Mouse (Mus musculus): ENCODE data around the gene Gaa. TPM values are rescaled to one million over a fixed set of nuclear protein-coding genes. Genes with fewer than 3 reads are reported as not detected.
"Not testable (repeated sequence)": the region's sequence is repeated elsewhere in the genome, so short reads cannot be mapped to it uniquely, and the experiment has no call there.

Gene Gaa
- polyA plus RNA-seq, 1 experiment from 2014 or later = 42.5 TPM

- Histone ChIP-seq H3K4me3 (ENCODE audit: low read depth, low read length) (no peak overlapping the region), H3K4me2 (no peak overlapping the region), H3K27me3 (replicated peaks; ENCODE audit: control insufficient read depth, insufficient read depth, low read length) (no peaks in the 10 kb centered on the region), H3K4me1 (replicated peaks; ENCODE audit: control insufficient read depth, insufficient read depth, low read length) (0 out of 2 replicates have a peak, but pooled peaks cover 2% of the 10 kb centered on the region), H3K27ac (ENCODE audit: low read depth, low read length) (no peak overlapping the region), H3K36me3 (ENCODE audit: control insufficient read depth, insufficient read depth, low read length) (no peaks in the 10 kb centered on the region), H3K9me3 (ENCODE audit: control insufficient read depth, low read length) (no peaks in the 10 kb centered on the region), H3K9ac (ENCODE audit: low read depth, low read length) (no peak overlapping the region)
- no peak for ATAC-seq (replicated peaks; ENCODE audit: low FRiP score)
- no peak for DNase-seq (ENCODE audit: low spot score)
- WGBS = 86% methylated on average over 8 of the region's 8 CpGs
Observed at GRCm38 (mm10) chr11:119259977-119260376, 7.7 kb upstream of the Gaa start.

DNA sequence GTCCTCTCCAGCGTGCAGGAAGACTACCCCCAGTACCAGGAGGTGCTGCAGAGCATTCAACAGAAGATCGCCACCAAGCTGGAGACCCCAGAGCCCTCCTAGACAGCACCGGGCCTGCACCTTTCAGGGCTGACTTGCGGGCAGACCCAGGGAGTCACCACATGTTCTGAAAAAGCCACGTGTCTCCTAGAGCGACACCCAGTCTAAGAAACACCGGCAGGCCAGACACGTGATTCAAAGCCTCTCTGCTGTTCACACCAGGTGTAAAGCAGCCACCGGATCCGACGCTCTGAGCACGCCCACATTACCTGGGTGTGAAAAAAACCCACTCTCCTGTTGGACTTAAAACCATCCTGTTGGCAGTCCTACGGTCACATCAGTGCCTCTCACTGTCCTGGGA, 3.3 kb upstream of the Gaa start:
- DNase-seq (ENCODE audit: low spot score) = no peak
- Histone ChIP-seq H3K36me3 (ENCODE audit: control insufficient read depth, insufficient read depth, low read length) (no peaks in the 10 kb centered on the region), H3K27me3 (replicated peaks; ENCODE audit: control insufficient read depth, insufficient read depth, low read length) (no peaks in the 10 kb centered on the region), H3K4me3 (ENCODE audit: low read depth, low read length) (no peak overlapping the region), H3K27ac (ENCODE audit: low read depth, low read length) (no peak overlapping the region), H3K9ac (ENCODE audit: low read depth, low read length) (no peak overlapping the region), H3K4me2 (no peak overlapping the region), H3K9me3 (ENCODE audit: control insufficient read depth, low read length) (no peaks in the 10 kb centered on the region), H3K4me1 (replicated peaks; ENCODE audit: control insufficient read depth, insufficient read depth, low read length) (peaks cover 9% of the 10 kb centered on the region)
- 87% methylated on average over 13 of the region's 13 CpGs for WGBS
- no peak for ATAC-seq (replicated peaks; ENCODE audit: low FRiP score)

DNA sequence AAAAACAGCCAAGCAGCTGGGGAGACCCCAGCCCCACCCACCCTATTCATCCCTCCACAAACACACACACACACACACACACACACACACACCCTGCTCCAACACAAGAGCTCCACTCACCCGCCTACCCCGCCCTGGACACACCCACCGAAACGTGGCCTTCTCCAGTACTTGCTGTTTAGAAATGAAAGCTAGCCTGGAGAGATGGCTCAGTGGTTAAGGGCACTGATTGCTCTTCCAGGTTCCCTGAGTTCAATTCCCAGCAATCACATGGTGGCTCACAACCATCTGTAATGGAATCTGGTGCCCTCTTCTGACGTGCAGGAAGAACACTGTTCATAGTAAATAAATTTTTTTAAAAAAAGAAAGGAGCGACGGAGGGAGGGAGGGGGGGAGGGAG, 1.9 kb upstream of the Gaa start:
- Histone ChIP-seq H3K4me3 (ENCODE audit: low read depth, low read length) (no peak overlapping the region), H3K27ac (ENCODE audit: low read depth, low read length) (no peak overlapping the region), H3K27me3 (replicated peaks; ENCODE audit: control insufficient read depth, insufficient read depth, low read length) (no peaks in the 10 kb centered on the region), H3K4me1 (replicated peaks; ENCODE audit: control insufficient read depth, insufficient read depth, low read length) (peaks cover 9% of the 10 kb centered on the region), H3K9ac (ENCODE audit: low read depth, low read length) (no peak overlapping the region), H3K36me3 (ENCODE audit: control insufficient read depth, insufficient read depth, low read length) (no peaks in the 10 kb centered on the region), H3K4me2 (no peak overlapping the region), H3K9me3 (ENCODE audit: control insufficient read depth, low read length) (no peaks in the 10 kb centered on the region)
- ATAC-seq (replicated peaks; ENCODE audit: low FRiP score) = no peak
- no peak for DNase-seq (ENCODE audit: low spot score)
- WGBS = 73% methylated on average over 7 of the region's 7 CpGs

GRCm38 (mm10) chr11:119267241-119267674, 429 bp upstream of the Gaa start:
- ATAC-seq (replicated peaks; ENCODE audit: low FRiP score) = peak; percentile 14

DNA sequence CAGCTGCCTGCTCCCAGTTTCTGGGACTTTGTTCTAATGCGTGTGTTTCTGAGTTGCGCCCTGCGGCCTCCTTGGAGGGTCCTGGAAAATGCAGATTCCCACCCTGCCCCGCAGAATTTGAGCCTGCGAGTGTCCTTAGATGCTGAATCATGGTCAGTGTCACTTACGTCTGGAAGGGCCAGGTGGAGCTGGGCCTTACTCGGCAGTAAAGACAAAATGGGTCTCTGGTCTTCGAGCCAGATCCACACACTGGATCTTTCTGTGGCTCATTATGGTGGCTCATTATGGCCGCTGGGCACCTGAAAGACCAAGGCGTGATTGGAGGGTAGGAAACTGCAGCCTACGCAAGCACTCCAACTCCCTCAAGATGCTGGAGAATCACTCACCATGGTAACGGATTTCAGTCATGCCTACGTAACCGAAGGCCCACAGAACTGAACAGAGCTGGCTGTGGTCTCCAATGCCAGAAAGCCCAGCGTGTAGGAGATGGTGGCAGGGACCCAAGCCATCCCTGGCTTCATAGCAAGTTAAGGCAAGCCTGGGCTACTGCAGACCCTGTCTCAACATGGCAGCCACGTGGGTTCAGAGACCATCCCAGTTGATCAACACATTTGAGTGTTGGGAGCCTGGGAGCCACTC, 989 bp downstream of the Gaa start:
- no peak for ATAC-seq (replicated peaks; ENCODE audit: low FRiP score)
- DNase-seq (ENCODE audit: low spot score) = no peak
- H3K9me3 ChIP-seq (ENCODE audit: control insufficient read depth, low read length) = no peaks in the 10 kb centered on the region
- peak overlapping the region; percentile 67 for H3K9ac ChIP-seq (ENCODE audit: low read depth, low read length)
- H3K4me1 ChIP-seq (replicated peaks; ENCODE audit: control insufficient read depth, insufficient read depth, low read length) = peaks cover 9% of the 10 kb centered on the region
- peaks cover 7% of the 10 kb centered on the region; the same call in 1 of the 2 replicates for H3K36me3 ChIP-seq (ENCODE audit: control insufficient read depth, insufficient read depth, low read length)
- H3K27me3 ChIP-seq (replicated peaks; ENCODE audit: control insufficient read depth, insufficient read depth, low read length) = no peaks in the 10 kb centered on the region
- H3K4me2 ChIP-seq = peak overlapping the region; percentile 99
- WGBS = 73% methylated on average over 16 of the region's 16 CpGs
- H3K27ac ChIP-seq (ENCODE audit: low read depth, low read length) = peak overlapping the region; percentile 36
- H3K4me3 ChIP-seq (ENCODE audit: low read depth, low read length) = peak overlapping the region; percentile 63

More at GRCm38 (mm10) chr11:119267241-119267674, 429 bp upstream of the Gaa start:
- DNase-seq (ENCODE audit: low spot score) = no peak
- H3K36me3 ChIP-seq (ENCODE audit: control insufficient read depth, insufficient read depth, low read length) = peaks cover 3% of the 10 kb centered on the region; the same call in 1 of the 2 replicates
- no peak overlapping the region for H3K27ac ChIP-seq (ENCODE audit: low read depth, low read length)
- peaks cover 9% of the 10 kb centered on the region for H3K4me1 ChIP-seq (replicated peaks; ENCODE audit: control insufficient read depth, insufficient read depth, low read length)
- 59% methylated on average over 6 of the region's 6 CpGs for WGBS
- H3K9me3 ChIP-seq (ENCODE audit: control insufficient read depth, low read length) = no peaks in the 10 kb centered on the region
- H3K27me3 ChIP-seq (replicated peaks; ENCODE audit: control insufficient read depth, insufficient read depth, low read length) = no peaks in the 10 kb centered on the region
- peak overlapping the region; percentile 63 for H3K4me3 ChIP-seq (ENCODE audit: low read depth, low read length)
- H3K9ac ChIP-seq (ENCODE audit: low read depth, low read length) = peak overlapping the region; percentile 67; the same call in 1 of the 2 replicates
- peak overlapping the region; percentile 99 for H3K4me2 ChIP-seq

GRCm38 (mm10) chr11:119272492-119272891, 4.8 kb downstream of the Gaa start:
- peaks cover 11% of the 10 kb centered on the region; the same call in 1 of the 2 replicates for H3K36me3 ChIP-seq (ENCODE audit: control insufficient read depth, insufficient read depth, low read length)
- H3K27ac ChIP-seq (ENCODE audit: low read depth, low read length); H3K4me1 ChIP-seq (replicated peaks; ENCODE audit: control insufficient read depth, insufficient read depth, low read length); DNase-seq (ENCODE audit: low spot score); ATAC-seq (replicated peaks; ENCODE audit: low FRiP score); H3K9me3 ChIP-seq (ENCODE audit: control insufficient read depth, low read length); H3K4me3 ChIP-seq (ENCODE audit: low read depth, low read length); H3K27me3 ChIP-seq (replicated peaks; ENCODE audit: control insufficient read depth, insufficient read depth, low read length); H3K4me2 ChIP-seq; H3K9ac ChIP-seq (ENCODE audit: low read depth, low read length): not testable (repeated sequence)
- 72% methylated on average over 3 of the region's 3 CpGs for WGBS

DNA sequence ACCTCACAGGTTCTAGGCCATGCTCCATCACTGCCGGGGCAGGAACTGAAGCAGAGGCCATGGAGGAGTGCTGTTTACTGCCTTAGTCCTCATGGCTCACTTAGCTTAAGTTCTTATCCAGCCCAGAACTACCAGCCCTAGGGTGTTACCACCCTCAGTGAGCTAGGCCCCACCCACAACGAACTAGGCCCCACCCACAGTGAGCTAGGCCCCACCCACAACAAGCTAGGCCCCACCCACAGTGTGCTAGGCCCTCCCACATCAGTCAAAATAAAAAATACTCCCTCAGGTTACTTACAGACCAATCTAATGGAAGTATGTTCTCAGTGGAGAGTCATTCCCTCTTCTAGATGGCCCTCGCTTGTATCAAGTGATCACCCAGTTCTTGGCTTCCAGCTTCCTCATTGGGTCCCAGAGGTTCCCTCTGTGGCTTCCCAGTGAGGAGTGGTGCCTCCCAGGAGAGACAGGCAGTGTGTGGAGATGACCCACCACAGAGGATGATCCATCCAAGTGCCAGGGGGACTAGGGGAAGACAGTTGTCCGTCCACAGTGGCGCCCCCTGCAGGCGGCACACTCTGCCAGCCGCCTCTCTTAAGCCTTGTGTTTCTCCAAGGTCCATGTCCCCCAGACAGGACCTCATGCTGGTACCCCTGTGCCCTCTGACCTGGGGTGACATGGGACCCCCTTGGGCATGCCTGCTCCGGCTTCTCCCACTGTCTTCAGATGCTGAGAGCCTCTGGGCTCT, 5.7 kb downstream of the Gaa start:
- Histone ChIP-seq H3K36me3 (ENCODE audit: control insufficient read depth, insufficient read depth, low read length) (peaks cover 11% of the 10 kb centered on the region; the same call in 1 of the 2 replicates), H3K4me3 (ENCODE audit: low read depth, low read length) (no peak overlapping the region), H3K27me3 (replicated peaks; ENCODE audit: control insufficient read depth, insufficient read depth, low read length) (no peaks in the 10 kb centered on the region), H3K4me1 (replicated peaks; ENCODE audit: control insufficient read depth, insufficient read depth, low read length) (peaks cover 7% of the 10 kb centered on the region), H3K9ac (ENCODE audit: low read depth, low read length) (no peak overlapping the region), H3K27ac (ENCODE audit: low read depth, low read length) (no peak overlapping the region), H3K4me2 (no peak overlapping the region), H3K9me3 (ENCODE audit: control insufficient read depth, low read length) (no peaks in the 10 kb centered on the region)
- DNase-seq (ENCODE audit: low spot score) (no peak), ATAC-seq (replicated peaks; ENCODE audit: low FRiP score) (no peak; the same call in 1 of the 2 replicates)
- 79% methylated on average over 8 of the region's 8 CpGs for WGBS

DNA sequence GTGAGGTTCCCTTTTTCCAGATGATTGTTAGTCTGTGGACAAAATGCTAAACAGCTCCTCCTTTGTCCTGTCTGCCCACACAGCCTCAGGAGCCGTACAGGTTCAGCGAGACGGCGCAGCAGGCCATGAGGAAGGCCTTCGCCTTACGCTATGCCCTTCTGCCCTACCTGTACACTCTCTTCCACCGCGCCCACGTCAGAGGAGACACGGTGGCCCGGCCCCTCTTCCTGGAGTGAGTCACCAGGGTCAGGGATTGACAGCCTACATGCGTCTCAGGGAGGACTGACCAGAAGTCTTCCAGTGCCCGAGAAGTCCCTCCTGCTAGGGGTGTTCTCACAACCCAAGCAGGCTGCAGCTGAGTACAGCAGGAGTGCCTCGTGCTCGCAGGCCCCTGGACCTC, 13.3 kb downstream of the Gaa start:
- no peak overlapping the region for H3K4me3 ChIP-seq (ENCODE audit: low read depth, low read length)
- H3K9ac ChIP-seq (ENCODE audit: low read depth, low read length) = no peak overlapping the region
- no peaks in the 10 kb centered on the region for H3K9me3 ChIP-seq (ENCODE audit: control insufficient read depth, low read length)
- no peak overlapping the region for H3K27ac ChIP-seq (ENCODE audit: low read depth, low read length)
- WGBS = 82% methylated on average over 15 of the region's 15 CpGs
- H3K4me2 ChIP-seq = no peak overlapping the region
- peaks cover 6% of the 10 kb centered on the region; the same call in 1 of the 2 replicates for H3K36me3 ChIP-seq (ENCODE audit: control insufficient read depth, insufficient read depth, low read length)
- H3K27me3 ChIP-seq (replicated peaks; ENCODE audit: control insufficient read depth, insufficient read depth, low read length) = no peaks in the 10 kb centered on the region
- DNase-seq (ENCODE audit: low spot score) = no peak
- no peak for ATAC-seq (replicated peaks; ENCODE audit: low FRiP score)
- H3K4me1 ChIP-seq (replicated peaks; ENCODE audit: control insufficient read depth, insufficient read depth, low read length) = no peaks in the 10 kb centered on the region

Data from liver, embryonic 11.5 days (tissue).